Mouse (Mus musculus): ENCODE data around the gene Mogat2.

Mogat2 gene

GRCm38 (mm10) chr7:99238417-99238816 lies at the start of gene Mogat2:
TSS of gene Mogat2 (minus strand) at chr7:99238619.
- no peak for DNase-seq

- DNase-seq, result no peak
These were observed 48.9 kb upstream of the Mogat2 start for GRCm38 (mm10) chr7:99287287-99287686.

GRCm38 (mm10) chr7:99279586-99279985 lies 41.2 kb upstream of the Mogat2 start:
- DNase-seq, result no peak

GRCm38 (mm10) chr7:99278309-99278708 lies 39.9 kb upstream of the Mogat2 start:
- no peak for DNase-seq

GRCm38 (mm10) chr7:99276679-99277078 lies 38.3 kb upstream of the Mogat2 start:
- no peak for DNase-seq

GRCm38 (mm10) chr7:99275131-99275530 lies 36.7 kb upstream of the Mogat2 start:
- DNase-seq, result no peak

- no peak for DNase-seq
These were observed 33.2 kb upstream of the Mogat2 start for GRCm38 (mm10) chr7:99271630-99272029.

- no peak for DNase-seq
These were observed 30.8 kb upstream of the Mogat2 start for GRCm38 (mm10) chr7:99268951-99269945.

- no peak for DNase-seq
These were observed 30.1 kb upstream of the Mogat2 start for GRCm38 (mm10) chr7:99268506-99268900.

- DNase-seq, result no peak
These were observed 29.6 kb upstream of the Mogat2 start for GRCm38 (mm10) chr7:99267897-99268505.

- DNase-seq, result no peak
These were observed 29.0 kb upstream of the Mogat2 start, which contains the start of gene Map6 for GRCm38 (mm10) chr7:99267251-99267896. TSS of gene Map6 (plus strand) at chr7:99267447.

GRCm38 (mm10) chr7:99264597-99264996 lies 26.2 kb upstream of the Mogat2 start:
- DNase-seq, result no peak

- no peak for DNase-seq
These were observed 25.1 kb upstream of the Mogat2 start for GRCm38 (mm10) chr7:99263509-99263908.

GRCm38 (mm10) chr7:99261900-99262299 lies 23.5 kb upstream of the Mogat2 start:
- no peak for DNase-seq

- no peak for DNase-seq
These were observed 16.6 kb upstream of the Mogat2 start for GRCm38 (mm10) chr7:99255006-99255405.

GRCm38 (mm10) chr7:99250386-99250785 lies 12.0 kb upstream of the Mogat2 start:
- no peak for DNase-seq

- DNase-seq, result no peak
These were observed 11.1 kb upstream of the Mogat2 start for GRCm38 (mm10) chr7:99249582-99249911.

GRCm38 (mm10) chr7:99248906-99249581 lies 10.6 kb upstream of the Mogat2 start:
- no peak for DNase-seq

GRCm38 (mm10) chr7:99248157-99248742 lies 9.8 kb upstream of the Mogat2 start:
- DNase-seq, result no peak

- DNase-seq, result no peak
These were observed 3.7 kb upstream of the Mogat2 start for GRCm38 (mm10) chr7:99242097-99242496.

- no peak for DNase-seq
These were observed 1.3 kb downstream of the Mogat2 start for GRCm38 (mm10) chr7:99236888-99237660.

- DNase-seq, result no peak
These were observed 2.8 kb downstream of the Mogat2 start for GRCm38 (mm10) chr7:99235657-99236056.
